Mouse (Mus musculus) heart, embryonic 16.5 days (tissue): ENCODE data around the gene Arf6. TPM values are rescaled to one million over a fixed set of nuclear protein-coding genes. Genes with fewer than 3 reads are reported as not detected.

Experiments used
- ATAC-seq: fragments of 200-750 bp; cut with Nextera tagmentation; replicated peaks from 2 replicates; pipeline ENCODE4 v1.8.0; 2017; ENCODE audit warnings: moderate number of reproducible peaks; ENCODE audit not compliant: insufficient read depth, low FRiP score; ENCODE audit errors: extremely low read depth
- H3K27ac ChIP-seq: fragments of 300-500 bp; sonication (generic); 2 replicates; pipeline ENCODE4 v1.5.1; 2014; ENCODE audit warnings: mild to moderate bottlenecking, low read length, control low read depth, moderate library complexity
- H3K27me3 ChIP-seq: fragments of 300-500 bp; sonication (generic); 2 replicates; pipeline ENCODE4 v1.6.1; 2014; ENCODE audit warnings: low read length, mixed read lengths; ENCODE audit not compliant: control insufficient read depth, insufficient read depth
- H3K36me3 ChIP-seq: fragments of 300-500 bp; sonication (generic); 2 replicates; pipeline ENCODE4 v1.6.1; 2014; ENCODE audit not compliant: control insufficient read depth, insufficient read depth
- H3K4me1 ChIP-seq: fragments of 300-500 bp; sonication (generic); 2 replicates; pipeline ENCODE4 v1.6.1; 2014; ENCODE audit warnings: low read length, mixed read lengths; ENCODE audit not compliant: control insufficient read depth, insufficient read depth
- H3K4me2 ChIP-seq: fragments of 300-500 bp; sonication (generic); 2 replicates; pipeline ENCODE4 v1.6.1; 2014; ENCODE audit warnings: low read depth, mild to moderate bottlenecking, control low read depth, low read length
- H3K4me3 ChIP-seq: fragments of 300-500 bp; sonication (generic); 2 replicates; pipeline ENCODE4 v1.5.1; 2014; ENCODE audit warnings: mild to moderate bottlenecking, control low read depth, low read length
- H3K9ac ChIP-seq: fragments of 300-500 bp; sonication (generic); 2 replicates; pipeline ENCODE4 v1.6.1; 2014; ENCODE audit warnings: low read length, control low read depth
- H3K9me3 ChIP-seq: fragments of 300-500 bp; sonication (generic); replicated peaks from 2 replicates; pipeline ENCODE4 v1.6.1; 2016; ENCODE audit warnings: low read length; ENCODE audit not compliant: control insufficient read depth
- WGBS: fragments of 180-500 bp; shearing (Covaris S2); extraction: QIAGEN DNeasy Blood & Tissue Kit; methylation state at CpG from one replicate; pipeline ENCODE4 v1.1.7; 2014; 5-methylcytosine and 5-hydroxymethylcytosine counted together
- polyA plus RNA-seq: library from polyadenylated mRNA; unstranded; fragments of >200 nt; fragmentation: Nextera tagmentation; extraction: Ambion mirVana; gene quantifications from 2 replicates; pipeline ENCODE4 v1.2.1, GENCODE M21; 2015

Gene Arf6
- polyA plus RNA-seq, result 31.1 and 32.3 TPM in 2 replicates

- H3K4me1 ChIP-seq, result peaks cover 13% of the 10 kb centered on the region
- under 1% methylated on average over 108 of the region's 121 CpGs for WGBS
- H3K36me3 ChIP-seq, result peaks cover 4% of the 10 kb centered on the region; the same call in 1 of the 2 replicates
- H3K27ac ChIP-seq, result peak within 1 kb of the TSS; percentile 98
- peak within 1 kb of the TSS; percentile 93 for H3K4me2 ChIP-seq
- no peaks in the 10 kb centered on the region for H3K9me3 ChIP-seq
- peak within 1 kb of the TSS; percentile 98 for H3K9ac ChIP-seq
- peak within 1 kb of the TSS; percentile 85 for H3K4me3 ChIP-seq
- ATAC-seq, result peak; percentile 94
- no peaks in the 10 kb centered on the region for H3K27me3 ChIP-seq
These were observed at the start of gene Arf6, which contains the start of gene Gm9887 for GRCm38 (mm10) chr12:69371854-69372671. Gene Arf6, plus strand, starts transcription at chr12:69372150. Gene Gm9887, minus strand, starts transcription at chr12:69372458.

GRCm38 (mm10) chr12:69331187-69331586 lies 40.8 kb upstream of the Arf6 start:
- ATAC-seq, result no peak
- WGBS, result 95% methylated on average over 3 of the region's 3 CpGs
- H3K9me3 ChIP-seq, result no peaks in the 10 kb centered on the region
- H3K9ac ChIP-seq, result no peak overlapping the region
- H3K36me3 ChIP-seq, result peaks cover 27% of the 10 kb centered on the region
- H3K27me3 ChIP-seq, result no peaks in the 10 kb centered on the region
- no peak overlapping the region for H3K4me2 ChIP-seq
- H3K27ac ChIP-seq, result no peak overlapping the region
- H3K4me3 ChIP-seq, result no peak overlapping the region
- H3K4me1 ChIP-seq, result no peaks in the 10 kb centered on the region

GRCm38 (mm10) chr12:69332147-69332546 lies 39.8 kb upstream of the Arf6 start:
- Histone ChIP-seq H3K27me3 (no peaks in the 10 kb centered on the region), H3K9me3 (no peaks in the 10 kb centered on the region), H3K4me2 (no peak overlapping the region), H3K27ac (no peak overlapping the region), H3K9ac (no peak overlapping the region), H3K4me1 (no peaks in the 10 kb centered on the region), H3K4me3 (no peak overlapping the region), H3K36me3 (peaks cover 31% of the 10 kb centered on the region)
- 63% methylated on average over 1 of the region's 1 CpGs for WGBS
- no peak for ATAC-seq

GRCm38 (mm10) chr12:69333547-69333946 lies 38.4 kb upstream of the Arf6 start:
- no peak overlapping the region for H3K4me3 ChIP-seq
- no peak overlapping the region for H3K9ac ChIP-seq
- H3K27ac ChIP-seq, result no peak overlapping the region
- no peak for ATAC-seq
- no peaks in the 10 kb centered on the region for H3K27me3 ChIP-seq
- H3K4me2 ChIP-seq, result no peak overlapping the region
- 80% methylated on average over 2 of the region's 2 CpGs for WGBS
- no peaks in the 10 kb centered on the region for H3K9me3 ChIP-seq
- no peaks in the 10 kb centered on the region for H3K4me1 ChIP-seq
- peaks cover 30% of the 10 kb centered on the region for H3K36me3 ChIP-seq

GRCm38 (mm10) chr12:69349928-69350327 lies 22.0 kb upstream of the Arf6 start:
- peaks cover 52% of the 10 kb centered on the region for H3K36me3 ChIP-seq
- no peak overlapping the region for H3K4me2 ChIP-seq
- WGBS, result 76% methylated on average over 2 of the region's 2 CpGs
- H3K9me3 ChIP-seq, result no peaks in the 10 kb centered on the region
- H3K4me3 ChIP-seq, result no peak overlapping the region
- no peaks in the 10 kb centered on the region for H3K4me1 ChIP-seq
- no peak for ATAC-seq
- no peaks in the 10 kb centered on the region for H3K27me3 ChIP-seq
- no peak overlapping the region for H3K9ac ChIP-seq
- H3K27ac ChIP-seq, result no peak overlapping the region

GRCm38 (mm10) chr12:69351685-69352084 lies 20.3 kb upstream of the Arf6 start:
- H3K27me3 ChIP-seq, result no peaks in the 10 kb centered on the region
- H3K4me1 ChIP-seq, result peaks cover 6% of the 10 kb centered on the region; the same call in 1 of the 2 replicates
- no peak overlapping the region for H3K4me2 ChIP-seq
- peaks cover 43% of the 10 kb centered on the region for H3K36me3 ChIP-seq
- H3K27ac ChIP-seq, result no peak overlapping the region
- H3K9ac ChIP-seq, result no peak overlapping the region
- ATAC-seq, result no peak
- H3K4me3 ChIP-seq, result no peak overlapping the region
- no peaks in the 10 kb centered on the region for H3K9me3 ChIP-seq
- 85% methylated on average over 1 of the region's 1 CpGs for WGBS

- Histone ChIP-seq H3K9ac (peak within 1 kb of the TSS; percentile 97), H3K36me3 (peaks cover 13% of the 10 kb centered on the region), H3K4me2 (peak within 1 kb of the TSS; percentile 93), H3K9me3 (no peaks in the 10 kb centered on the region), H3K27me3 (no peaks in the 10 kb centered on the region), H3K4me3 (peak within 1 kb of the TSS; percentile 79), H3K27ac (peak within 1 kb of the TSS; percentile 75), H3K4me1 (peaks cover 8% of the 10 kb centered on the region)
- peak; percentile 42; the same call in 1 of the 2 replicates for ATAC-seq
- WGBS, result under 1% methylated on average over 47 of the region's 50 CpGs
These were observed 15.2 kb upstream of the Arf6 start, which contains the start of gene Nemf for GRCm38 (mm10) chr12:69356546-69357299. Gene Nemf, minus strand, starts transcription at chr12:69357165.

GRCm38 (mm10) chr12:69357300-69357646 lies 14.7 kb upstream of the Arf6 start:
- Histone ChIP-seq H3K9ac (peak overlapping the region; percentile 97), H3K27me3 (no peaks in the 10 kb centered on the region), H3K27ac (peak overlapping the region; percentile 75), H3K4me1 (peaks cover 13% of the 10 kb centered on the region), H3K9me3 (no peaks in the 10 kb centered on the region), H3K4me3 (peak overlapping the region; percentile 79), H3K36me3 (peaks cover 9% of the 10 kb centered on the region), H3K4me2 (peak overlapping the region; percentile 80)
- WGBS, result 4% methylated on average over 13 of the region's 13 CpGs
- no peak for ATAC-seq

GRCm38 (mm10) chr12:69360655-69360996 lies 11.3 kb upstream of the Arf6 start:
- Histone ChIP-seq H3K36me3 (no peaks in the 10 kb centered on the region), H3K9ac (no peak overlapping the region), H3K9me3 (no peaks in the 10 kb centered on the region), H3K4me1 (peaks cover 23% of the 10 kb centered on the region), H3K4me3 (no peak overlapping the region), H3K27ac (no peak overlapping the region), H3K27me3 (no peaks in the 10 kb centered on the region), H3K4me2 (no peak overlapping the region)
- 15% methylated on average over 5 of the region's 5 CpGs for WGBS
- no peak for ATAC-seq
